8 mouse cellular contexts compared by ENCODE assay signal in genomic region chr14:78287906-78288800, GRCm38 (mm10). TPM values are rescaled to one million over a fixed set of nuclear protein-coding genes. Genes with fewer than 3 reads are reported as not detected.
A peak's percentile ranks its signal among the peaks of the same experiment; 100 is the strongest.
DNase-seq lines count a peak whose midpoint lies in the region; ATAC-seq and TF ChIP-seq lines count a peak whose summit lies in the region.
"Had no signal": no experiment of that assay in that cellular context is flagged by ENCODE, and none has a peak within 500 bp of the region (broad histone marks: within the 10 kb centered on the region; RNA-seq: fewer than 3 reads in every experiment).

No protein-coding gene starts in this region.

- peak; percentile 55 to 70 (median 66) for TF ChIP-seq CTCF in MEL (IDR thresholded peaks at IDR 0.05 in 2 of 3, conservative IDR thresholded peaks at IDR 0.05 in 1 of 3; ENCODE audit: control insufficient read depth in 1 of 3, insufficient read depth in 1 of 3, low read depth in 2 of 3, low read length in 3 of 3, poor library complexity in 1 of 3, severe bottlenecking in 1 of 3)

- DNase-seq in liver (peak; percentile 33), MEL (ENCODE audit: low read depth, low spot score) (peak; percentile 36)
- DNase-seq in liver, embryonic 11.5 days (ENCODE audit: low spot score), result no peak
- DNase-seq in adrenal gland, postnatal 25 days, result peak; percentile 28
- peak; percentile 85 for DNase-seq in fibroblast of lung, adult 2 months (ENCODE audit: low read depth)
- DNase-seq in layer of hippocampus, postnatal 10 days (ENCODE audit: low spot score in 2 of 2), result peak; percentile 80

- ATAC-seq in liver, embryonic 11.5 days (replicated peaks; ENCODE audit: low FRiP score), result no peak
- 0 out of 2 replicates have a peak, but pooled peaks have one; percentile 41 for ATAC-seq in neutrophil, adult 5-6 weeks (ENCODE audit: extremely low read depth, insufficient number of reproducible peaks, low FRiP score, poor library complexity, severe bottlenecking)

- peak; percentile 60 for TF ChIP-seq RAD21 in MEL (IDR thresholded peaks at IDR 0.05; ENCODE audit: low read depth, low read length)

- no peak overlapping the region for H3K27ac ChIP-seq in liver, embryonic 11.5 days (ENCODE audit: low read depth, low read length)
- H3K27ac ChIP-seq in MEL (ENCODE audit: control insufficient read depth, low read depth, low read length), result no peak overlapping the region

- H3K36me3 ChIP-seq in liver, embryonic 11.5 days (ENCODE audit: control insufficient read depth, insufficient read depth, low read length), result no peaks in the 10 kb centered on the region
- no peaks in the 10 kb centered on the region for H3K36me3 ChIP-seq in MEL (ENCODE audit: control insufficient read depth in 1 of 2, insufficient read depth in 2 of 2, low read length in 2 of 2)

- no peaks in the 10 kb centered on the region for H3K79me2 ChIP-seq in MEL (ENCODE audit: control insufficient read depth, insufficient read depth, low read length, poor library complexity)

- H3K27me3 ChIP-seq in liver, embryonic 11.5 days (replicated peaks; ENCODE audit: control insufficient read depth, insufficient read depth, low read length), result no peaks in the 10 kb centered on the region
- H3K27me3 ChIP-seq in MEL (ENCODE audit: control insufficient read depth in 1 of 2, insufficient read depth in 2 of 2, low read length in 2 of 2), result no peaks in the 10 kb centered on the region

- no peak overlapping the region for H3K4me3 ChIP-seq in liver, embryonic 11.5 days (ENCODE audit: low read depth, low read length)
- H3K4me3 ChIP-seq in MEL (ENCODE audit: control insufficient read depth in 1 of 2, insufficient read depth in 1 of 2, low read depth in 2 of 2, low read length in 2 of 2), result no peak overlapping the region

- H3K9ac ChIP-seq in liver, embryonic 11.5 days (ENCODE audit: low read depth, low read length), result no peak overlapping the region
- no peak overlapping the region for H3K9ac ChIP-seq in MEL (ENCODE audit: control insufficient read depth, low read depth, low read length, poor library complexity, severe bottlenecking)

- 43% methylated on average over 7 of the region's 7 CpGs for WGBS in liver, embryonic 11.5 days

- H3K4me1 ChIP-seq in liver, embryonic 11.5 days (replicated peaks; ENCODE audit: control insufficient read depth, insufficient read depth, low read length), result no peaks in the 10 kb centered on the region
- no peaks in the 10 kb centered on the region for H3K4me1 ChIP-seq in MEL (ENCODE audit: control insufficient read depth in 1 of 2, insufficient read depth in 2 of 2, low read length in 2 of 2)

- H3K9me3 ChIP-seq in liver, embryonic 11.5 days (ENCODE audit: control insufficient read depth, low read length), result no peaks in the 10 kb centered on the region
- H3K9me3 ChIP-seq in MEL (replicated peaks; ENCODE audit: insufficient read depth, low read length), result no peaks in the 10 kb centered on the region

- TF ChIP-seq POLR2A in MEL (IDR thresholded peaks at IDR 0.05; ENCODE audit: control insufficient read depth in 1 of 2, insufficient read depth in 1 of 2, low read depth in 1 of 2, low read length in 2 of 2, poor library complexity in 1 of 2), result no peak

- no peak for TF ChIP-seq EP300 in MEL (IDR thresholded peaks at IDR 0.05; ENCODE audit: low read depth in 1 of 2, low read length in 2 of 2)

- no peak overlapping the region for H3K4me2 ChIP-seq in liver, embryonic 11.5 days

TF ChIP-seq in MEL, 35 proteins besides CTCF, POLR2A, EP300 and RAD21:
- TF ChIP-seq SMC3 (IDR thresholded peaks at IDR 0.05; ENCODE audit: low read depth, low read length) (peak; percentile 68), UBTF (IDR thresholded peaks at IDR 0.05; ENCODE audit: borderline replicate concordance, insufficient read depth, low read depth, low read length) (no peak), ZC3H11A (IDR thresholded peaks at IDR 0.05; ENCODE audit: low read depth, low read length) (0 out of 2 replicates have a peak, but pooled peaks have one; percentile 5)

RNA-seq across cellular contexts. Expression of gene Tnfsf11, which starts 19.7 kb away (rescaled TPM):
- 0.13 and 0.33 TPM in 2 replicates for polyA plus RNA-seq in liver, embryonic 11.5 days (2014; fragmentation: Nextera tagmentation; extraction: Ambion mirVana)
- total RNA-seq in MEL (2012; rRNA removed), result not detected in 2 replicates
- not detected for polyA plus RNA-seq in MEL (2012; ENCODE audit: insufficient read depth in 1 of 2, insufficient read length in 2 of 2, low read depth in 1 of 2, low replicate concordance in 2 of 2, missing spikeins in 1 of 2)
- not detected in 2 replicates for total RNA-seq in adrenal gland, postnatal 25 days (2021)
- total RNA-seq in layer of hippocampus, postnatal 10 days (2021), result under 1 TPM in 1 of 2 experiments, not detected in 1; 0.13 TPM
- total RNA-seq in neutrophil, adult 5-6 weeks (2017), result 0.12 and 0.35 TPM in 2 replicates
- polyA plus RNA-seq: gonadal fat pad, adult 2 months had no signal
